Mouse (Mus musculus): Measurements from ENCODE around the gene Rad54l.

Rad54l gene

DNA sequence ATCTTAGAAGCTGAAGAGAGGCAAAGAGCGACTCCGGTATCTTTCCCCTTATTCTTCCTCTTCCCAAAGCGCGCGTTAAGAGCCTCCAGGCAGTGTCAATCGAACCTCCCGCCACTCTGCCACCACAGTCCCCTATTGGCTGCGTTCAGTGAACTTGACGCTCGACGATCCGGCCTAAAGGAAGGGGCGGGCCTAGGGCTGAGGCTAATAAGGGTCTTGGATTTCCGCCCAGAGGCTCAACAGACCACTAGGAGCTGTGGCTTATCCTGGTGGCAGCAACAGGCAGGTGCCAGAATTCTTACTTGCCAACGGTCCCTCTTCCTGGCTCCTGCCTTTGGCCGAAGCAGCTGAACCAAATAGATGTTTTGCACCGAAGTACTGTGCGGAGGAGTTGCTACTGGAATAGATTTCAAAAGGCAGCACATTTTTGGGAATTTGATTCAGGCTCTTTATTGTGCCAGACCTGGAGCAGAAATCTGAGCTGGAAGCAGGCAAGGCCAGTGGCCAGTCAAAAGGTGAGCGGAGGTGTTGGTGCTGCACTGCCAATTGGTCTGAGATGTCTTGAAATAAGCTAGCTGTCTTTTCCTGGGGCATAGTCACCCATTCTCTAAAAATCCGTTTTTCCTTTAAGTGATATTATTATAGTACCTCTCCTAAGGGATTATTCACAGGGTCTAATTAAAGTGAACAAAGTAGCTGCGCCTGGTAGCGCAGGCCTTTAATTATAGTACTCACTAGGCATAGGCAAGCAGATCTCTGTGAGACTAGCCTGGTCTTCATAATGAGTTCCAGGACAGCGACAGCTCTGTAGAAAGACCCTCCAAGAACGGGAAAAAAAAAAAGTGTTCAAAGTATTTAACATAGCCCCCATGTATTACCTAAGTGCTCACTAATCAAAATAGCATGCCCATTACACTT lies at the start of gene Rad54l, which contains the start of gene Pomgnt1:
Rad54l (minus strand) TSS at position 89 of the 918 bp plus-strand sequence.
Pomgnt1 (plus strand) TSS at position 239 of the 918 bp plus-strand sequence.
- in situ Hi-C loops (cut with MboI, MseI), result no loop called here

DNA sequence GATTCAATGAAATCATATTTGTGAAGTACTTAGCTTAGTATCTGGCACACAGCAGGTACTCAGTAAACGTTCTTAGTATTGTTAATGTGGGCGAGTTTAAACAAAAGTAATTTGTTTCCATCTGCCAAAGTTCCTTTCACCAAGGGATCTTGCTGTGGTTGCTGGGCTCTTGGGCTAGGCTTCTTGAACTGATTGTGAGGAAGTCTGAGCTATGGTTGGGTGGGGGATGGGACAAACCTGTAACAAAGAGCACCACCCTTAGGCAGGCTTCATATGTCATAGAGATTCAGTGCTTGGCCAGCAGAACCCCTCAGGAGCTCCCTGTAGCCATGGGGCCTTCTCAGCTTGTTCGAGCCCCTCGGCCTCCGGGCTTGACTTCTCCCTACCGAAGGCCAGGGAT lies 49.6 kb upstream of the Rad54l start, which contains the start of the genes 1700042G07Rik and Gm49337:
1700042G07Rik (plus strand) TSS at position 301 of the 400 bp plus-strand sequence.
Gm49337 (plus strand) TSS at position 313 of the 400 bp plus-strand sequence.
- in situ Hi-C loops (cut with MboI, MseI), result no loop called here

- in situ Hi-C loops (cut with MboI, MseI), result no loop called here
Measured at GRCm38 (mm10) chr4:116169353-116169672, 45.8 kb upstream of the Rad54l start.

DNA sequence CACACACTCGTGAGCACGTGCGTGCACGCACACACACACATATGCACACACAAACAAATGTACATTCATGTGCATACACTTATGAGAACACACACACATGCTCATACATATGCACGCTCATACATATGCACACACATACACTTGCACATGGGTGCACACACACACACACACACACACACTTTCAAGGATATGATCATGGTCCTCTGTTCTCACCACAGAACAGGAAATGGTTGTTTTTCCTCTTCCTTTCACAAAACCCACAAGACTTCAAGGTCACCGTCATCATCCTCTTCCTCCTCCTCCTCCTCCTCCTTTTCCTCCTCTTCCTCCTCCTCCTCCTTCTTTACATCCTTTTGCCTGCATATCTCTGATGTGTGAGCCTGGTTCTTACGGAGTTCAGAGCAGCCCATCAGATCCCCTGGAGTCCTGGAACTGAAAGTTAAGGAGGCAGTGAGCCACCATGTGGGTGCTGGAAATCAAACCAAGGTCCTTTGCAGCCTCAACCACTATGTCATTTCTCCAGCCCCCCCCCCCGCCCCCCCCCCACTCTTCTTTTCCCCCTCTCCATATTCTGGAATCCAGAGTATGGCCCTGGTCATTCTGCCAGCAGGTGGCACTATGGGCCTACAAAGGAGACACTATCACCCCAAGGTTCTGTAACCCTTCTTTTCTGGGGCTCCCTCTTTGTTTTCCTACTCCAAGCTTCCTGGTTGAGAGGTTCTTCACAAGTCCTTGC lies 45.3 kb upstream of the Rad54l start:
- in situ Hi-C loops (cut with MboI, MseI), result no loop called here

- in situ Hi-C loops (cut with MboI, MseI), result no loop called here
Measured at GRCm38 (mm10) chr4:116167404-116167803, 43.9 kb upstream of the Rad54l start, which contains the start of gene Tspan1. TSS of gene Tspan1 (minus strand) at chr4:116167601.

- in situ Hi-C loops (cut with MboI, MseI), result no loop called here
Measured at GRCm38 (mm10) chr4:116165708-116166407, 42.4 kb upstream of the Rad54l start.

GRCm38 (mm10) chr4:116164759-116165554 lies 41.5 kb upstream of the Rad54l start:
- in situ Hi-C loops (cut with MboI, MseI), result no loop called here

DNA sequence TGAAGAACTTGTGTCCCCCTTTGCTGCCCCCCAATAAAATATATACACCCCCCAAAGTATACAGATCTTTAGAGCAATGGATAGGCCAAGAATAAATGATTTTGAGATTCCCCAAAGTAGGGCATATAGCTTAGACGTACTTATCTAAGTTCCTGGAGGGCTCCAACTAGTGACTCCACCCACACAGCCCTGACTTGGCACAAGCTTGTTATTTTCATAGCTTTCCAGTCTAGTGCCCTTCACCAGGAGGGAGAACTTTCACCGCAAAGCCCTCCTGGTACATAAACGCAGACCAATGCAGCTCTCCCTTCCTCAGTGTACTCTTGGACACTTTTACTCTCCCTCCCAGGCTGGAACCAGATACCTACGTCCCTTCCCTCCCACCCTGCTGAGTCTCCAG lies 38.7 kb upstream of the Rad54l start:
- in situ Hi-C loops (cut with MboI, MseI), result no loop called here

GRCm38 (mm10) chr4:116160769-116161168 lies 37.3 kb upstream of the Rad54l start:
- in situ Hi-C loops (cut with MboI, MseI), result no loop called here

DNA sequence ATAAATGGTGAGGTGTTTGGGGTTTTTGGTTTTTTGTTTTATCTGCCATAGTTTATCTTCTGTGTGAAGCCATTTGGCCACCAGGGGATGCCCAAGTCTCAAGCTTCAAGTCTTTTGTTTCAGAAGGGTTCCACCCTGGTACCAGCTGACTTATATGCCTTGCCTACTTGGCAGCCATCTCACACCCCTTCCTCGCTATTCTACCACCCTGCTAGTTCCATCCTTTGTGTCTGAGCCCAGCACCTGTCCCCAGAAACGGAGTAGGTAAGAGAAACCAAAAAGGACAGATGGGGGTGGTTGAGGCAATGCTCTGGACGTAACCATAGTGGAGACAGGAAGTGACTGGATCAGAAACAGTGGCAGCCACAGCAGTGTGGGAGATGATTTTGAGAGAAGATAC lies 36.4 kb upstream of the Rad54l start:
- in situ Hi-C loops (cut with MboI, MseI), result no loop called here

DNA sequence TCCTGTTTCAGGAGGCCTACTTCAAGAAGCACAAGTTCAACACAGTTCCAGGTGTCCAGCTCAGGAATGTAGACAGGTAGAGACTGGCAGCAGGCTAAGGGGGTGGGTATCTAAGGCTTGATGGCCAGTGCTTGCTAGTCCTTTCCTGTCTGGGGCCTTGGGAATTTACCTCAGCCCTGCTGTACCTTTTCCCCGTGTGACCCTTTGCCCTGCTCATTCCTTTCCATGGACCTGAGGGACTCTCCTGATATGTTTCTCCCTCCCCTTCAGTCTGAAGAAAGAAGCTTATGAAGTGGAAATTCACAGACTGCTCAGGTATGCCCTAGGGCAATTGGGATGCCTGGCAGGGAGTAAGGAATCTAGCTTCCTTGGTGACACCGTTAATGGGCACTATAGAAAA lies 34.4 kb upstream of the Rad54l start:
- in situ Hi-C loops (cut with MboI, MseI), result no loop called here

- in situ Hi-C loops (cut with MboI, MseI), result no loop called here
Measured at GRCm38 (mm10) chr4:116152702-116153101, 29.2 kb upstream of the Rad54l start.

- in situ Hi-C loops (cut with MboI, MseI), result no loop called here
Measured at GRCm38 (mm10) chr4:116151238-116151637, 27.7 kb upstream of the Rad54l start, which contains the start of gene Lurap1. TSS of gene Lurap1 (minus strand) at chr4:116151338.

- in situ Hi-C loops (cut with MboI, MseI), result no loop called here
Measured at GRCm38 (mm10) chr4:116150862-116151221, 27.4 kb upstream of the Rad54l start.

- in situ Hi-C loops (cut with MboI, MseI), result no loop called here
Measured at GRCm38 (mm10) chr4:116150156-116150861, 26.8 kb upstream of the Rad54l start.

- in situ Hi-C loops (cut with MboI, MseI), result no loop called here
Measured at GRCm38 (mm10) chr4:116149812-116150155, 26.3 kb upstream of the Rad54l start.

DNA sequence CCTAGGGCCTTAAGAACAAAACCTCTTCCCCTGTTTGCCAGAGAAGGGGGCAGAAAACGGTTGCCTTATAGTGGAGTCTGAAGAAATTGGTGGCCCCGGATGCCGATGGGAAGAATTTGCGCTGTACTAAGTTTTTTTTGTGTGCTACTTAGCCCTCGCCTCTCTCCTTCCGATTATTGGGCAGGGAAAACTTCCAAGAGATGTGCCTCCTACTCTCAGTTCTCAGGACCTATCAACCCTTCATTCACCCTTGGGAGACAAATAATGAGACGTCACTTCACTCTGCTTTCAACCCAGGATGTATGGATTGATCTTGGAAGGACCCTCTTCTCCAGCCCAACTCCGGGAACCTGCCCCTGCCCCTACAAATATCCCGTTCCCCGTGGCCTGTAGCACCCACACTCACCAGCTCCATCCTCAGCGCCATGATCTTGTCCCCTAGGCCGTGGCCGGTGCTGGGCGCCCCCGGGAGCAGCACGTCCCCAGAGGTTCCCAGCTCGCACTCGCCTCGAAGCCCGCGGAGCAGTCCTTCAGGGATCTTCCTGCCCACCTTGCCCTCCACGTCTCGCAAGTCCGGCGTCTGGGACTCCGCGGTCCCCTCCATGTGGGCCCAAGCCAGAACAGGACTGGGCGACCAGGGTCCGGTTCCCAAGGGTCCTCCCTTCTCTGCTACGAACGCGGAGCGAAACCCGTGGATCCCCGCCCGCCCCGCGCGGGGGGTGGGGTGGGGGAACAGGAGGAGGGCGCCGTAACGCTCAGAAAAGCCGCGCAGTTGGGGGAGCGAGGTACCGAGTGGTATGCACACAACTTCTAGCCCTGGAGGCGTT lies 20.6 kb upstream of the Rad54l start:
- in situ Hi-C loops (cut with MboI, MseI), result no loop called here

GRCm38 (mm10) chr4:116143317-116143811 lies 19.9 kb upstream of the Rad54l start:
- in situ Hi-C loops (cut with MboI, MseI), result no loop called here

DNA sequence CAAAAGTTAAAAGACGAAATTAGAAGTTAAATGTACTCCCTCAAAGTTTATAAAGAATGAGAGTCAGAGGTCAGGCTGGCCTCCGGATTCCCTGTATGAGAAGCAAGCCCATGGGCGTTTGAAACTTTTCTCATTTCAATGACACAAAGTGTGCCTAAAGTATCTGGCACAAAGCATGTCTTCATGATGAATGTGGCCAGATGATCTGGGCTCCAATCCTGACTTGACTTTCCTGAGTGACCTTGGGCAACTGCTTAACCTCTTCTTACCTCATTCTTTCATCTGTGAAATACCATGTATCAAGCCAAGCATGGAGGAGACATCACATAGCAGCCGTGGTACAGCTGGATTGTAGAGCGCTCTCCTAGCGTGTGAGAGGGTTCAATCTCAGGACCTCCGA lies 18.8 kb upstream of the Rad54l start:
- in situ Hi-C loops (cut with MboI, MseI), result no loop called here

All from T-helper 2 cell (primary cell).